Mouse (Mus musculus): ENCODE results near the gene Plekha4. TPM values are rescaled to one million over a fixed set of nuclear protein-coding genes. Genes with fewer than 3 reads are reported as not detected.

The Plekha4 gene
- polyA plus RNA-seq, 1 experiment from 2014 or later = 0.70 TPM

GRCm38 (mm10) chr7:45564811-45565210 is 38.7 kb downstream of the Plekha4 start:
- Histone ChIP-seq H3K9ac (replicated peaks) (no peak overlapping the region), H3K36me3 (no peaks in the 10 kb centered on the region), H3K27me3 (peaks cover 17% of the 10 kb centered on the region), H3K27ac (replicated peaks) (no peak overlapping the region), H3K4me1 (peaks cover 17% of the 10 kb centered on the region), H3K4me3 (no peak overlapping the region), H3K4me2 (replicated peaks) (no peak overlapping the region), H3K9me3 (no peaks in the 10 kb centered on the region)
- no peak for ATAC-seq (ENCODE audit: low FRiP score, low read depth)
- 84% methylated on average over 2 of the region's 2 CpGs for WGBS

GRCm38 (mm10) chr7:45565446-45565845 is 39.3 kb downstream of the Plekha4 start:
- H3K9ac ChIP-seq (replicated peaks) = no peak overlapping the region
- WGBS = 85% methylated on average over 9 of the region's 9 CpGs
- H3K4me2 ChIP-seq (replicated peaks) = no peak overlapping the region
- H3K9me3 ChIP-seq = no peaks in the 10 kb centered on the region
- no peak overlapping the region for H3K27ac ChIP-seq (replicated peaks)
- H3K27me3 ChIP-seq = peaks cover 15% of the 10 kb centered on the region
- H3K4me1 ChIP-seq = peaks cover 20% of the 10 kb centered on the region
- H3K4me3 ChIP-seq = no peak overlapping the region
- no peak for ATAC-seq (ENCODE audit: low FRiP score, low read depth)
- no peaks in the 10 kb centered on the region for H3K36me3 ChIP-seq

- ATAC-seq (ENCODE audit: low FRiP score, low read depth) = no peak
- H3K4me3 ChIP-seq = no peak overlapping the region
- peak overlapping the region; percentile 77 for H3K4me2 ChIP-seq (replicated peaks)
- H3K9me3 ChIP-seq = no peaks in the 10 kb centered on the region
- peaks cover 3% of the 10 kb centered on the region for H3K27me3 ChIP-seq
- H3K36me3 ChIP-seq = no peaks in the 10 kb centered on the region
- H3K27ac ChIP-seq (replicated peaks) = no peak overlapping the region
- 80% methylated on average over 8 of the region's 8 CpGs for WGBS
- H3K4me1 ChIP-seq = peaks cover 33% of the 10 kb centered on the region
- H3K9ac ChIP-seq (replicated peaks) = no peak overlapping the region
Measured at GRCm38 (mm10) chr7:45567112-45567779, 41.1 kb downstream of the Plekha4 start.

GRCm38 (mm10) chr7:45567780-45568516 is 41.8 kb downstream of the Plekha4 start:
- ATAC-seq (ENCODE audit: low FRiP score, low read depth) = peak; percentile 92
- Histone ChIP-seq H3K27ac (replicated peaks) (peak overlapping the region; percentile 21; the same call in 1 of the 2 replicates), H3K4me2 (replicated peaks) (peak overlapping the region; percentile 77), H3K9me3 (no peaks in the 10 kb centered on the region), H3K27me3 (peaks cover 3% of the 10 kb centered on the region), H3K9ac (replicated peaks) (peak overlapping the region; percentile 48), H3K4me3 (peak overlapping the region; percentile 48), H3K4me1 (peaks cover 33% of the 10 kb centered on the region), H3K36me3 (no peaks in the 10 kb centered on the region)
- WGBS = 1% methylated on average over 23 of the region's 24 CpGs

- Histone ChIP-seq H3K9ac (replicated peaks) (0 out of 2 replicates have a peak overlapping the region, but pooled peaks have one; percentile 28), H3K4me3 (peak overlapping the region; percentile 48), H3K4me2 (replicated peaks) (peak overlapping the region; percentile 77), H3K36me3 (no peaks in the 10 kb centered on the region), H3K27ac (replicated peaks) (0 out of 2 replicates have a peak overlapping the region, but pooled peaks have one; percentile 21), H3K27me3 (peaks cover 3% of the 10 kb centered on the region; the same call in 1 of the 2 replicates), H3K4me1 (peaks cover 33% of the 10 kb centered on the region), H3K9me3 (no peaks in the 10 kb centered on the region)
- 81% methylated on average over 10 of the region's 10 CpGs for WGBS
- ATAC-seq (ENCODE audit: low FRiP score, low read depth) = no peak
Measured at GRCm38 (mm10) chr7:45568601-45569473, 42.7 kb downstream of the Plekha4 start.

- WGBS = under 1% methylated on average over 42 of the region's 42 CpGs
- Histone ChIP-seq H3K4me1 (peaks cover 33% of the 10 kb centered on the region), H3K4me3 (peak within 1 kb of the TSS; percentile 72), H3K36me3 (no peaks in the 10 kb centered on the region), H3K27me3 (peaks cover 3% of the 10 kb centered on the region; the same call in 1 of the 2 replicates), H3K4me2 (replicated peaks) (peak within 1 kb of the TSS; percentile 80), H3K9ac (replicated peaks) (peak within 1 kb of the TSS; percentile 80), H3K9me3 (no peaks in the 10 kb centered on the region), H3K27ac (replicated peaks) (peak within 1 kb of the TSS; percentile 88)
- peak; percentile 80 for ATAC-seq (ENCODE audit: low FRiP score, low read depth)
Measured at GRCm38 (mm10) chr7:45570103-45570741, 44.1 kb downstream of the Plekha4 start, which contains the start of gene Bcat2. Gene Bcat2, plus strand, starts transcription at chr7:45570153.

GRCm38 (mm10) chr7:45571966-45572365 is 45.8 kb downstream of the Plekha4 start:
- no peak overlapping the region for H3K4me3 ChIP-seq
- 71% methylated on average over 1 of the region's 1 CpGs for WGBS

GRCm38 (mm10) chr7:45573954-45574353 is 47.8 kb downstream of the Plekha4 start:
- Histone ChIP-seq H3K4me3 (no peak overlapping the region), H3K9me3 (no peaks in the 10 kb centered on the region), H3K27ac (replicated peaks) (no peak overlapping the region), H3K27me3 (no peaks in the 10 kb centered on the region), H3K4me1 (peaks cover 17% of the 10 kb centered on the region), H3K4me2 (replicated peaks) (no peak overlapping the region), H3K9ac (replicated peaks) (no peak overlapping the region), H3K36me3 (peaks cover 16% of the 10 kb centered on the region)
- 86% methylated on average over 8 of the region's 8 CpGs for WGBS
- no peak for ATAC-seq (ENCODE audit: low FRiP score, low read depth)

More at GRCm38 (mm10) chr7:45571966-45572365, 45.8 kb downstream of the Plekha4 start:
- Histone ChIP-seq H3K4me2 (replicated peaks) (0 out of 2 replicates have a peak overlapping the region, but pooled peaks have one; percentile 80), H3K27me3 (no peaks in the 10 kb centered on the region), H3K27ac (replicated peaks) (no peak overlapping the region), H3K36me3 (peaks cover 7% of the 10 kb centered on the region), H3K9ac (replicated peaks) (no peak overlapping the region), H3K9me3 (no peaks in the 10 kb centered on the region), H3K4me1 (peaks cover 33% of the 10 kb centered on the region)
- no peak for ATAC-seq (ENCODE audit: low FRiP score, low read depth)

GRCm38 (mm10) chr7:45574472-45575379 is 48.6 kb downstream of the Plekha4 start:
- Histone ChIP-seq H3K9me3 (no peaks in the 10 kb centered on the region), H3K4me3 (no peak overlapping the region), H3K9ac (replicated peaks) (no peak overlapping the region), H3K4me1 (peaks cover 17% of the 10 kb centered on the region), H3K36me3 (peaks cover 17% of the 10 kb centered on the region), H3K27me3 (no peaks in the 10 kb centered on the region), H3K4me2 (replicated peaks) (no peak overlapping the region), H3K27ac (replicated peaks) (no peak overlapping the region)
- no peak for ATAC-seq (ENCODE audit: low FRiP score, low read depth)
- 88% methylated on average over 15 of the region's 15 CpGs for WGBS

- Histone ChIP-seq H3K27ac (replicated peaks) (no peak overlapping the region), H3K4me1 (0 out of 2 replicates have a peak, but pooled peaks cover 3% of the 10 kb centered on the region), H3K27me3 (no peaks in the 10 kb centered on the region), H3K4me3 (no peak overlapping the region), H3K9me3 (no peaks in the 10 kb centered on the region), H3K4me2 (replicated peaks) (no peak overlapping the region), H3K9ac (replicated peaks) (no peak overlapping the region), H3K36me3 (peaks cover 18% of the 10 kb centered on the region)
- ATAC-seq (ENCODE audit: low FRiP score, low read depth) = no peak
- 88% methylated on average over 6 of the region's 6 CpGs for WGBS
Measured at GRCm38 (mm10) chr7:45585923-45586322, 59.8 kb downstream of the Plekha4 start.

Measured in midbrain, embryonic 12.5 days (tissue).